Mouse (Mus musculus) adrenal gland, adult 10 weeks (tissue): Measurements from ENCODE around the gene Olfr57. TPM values are rescaled to one million over a fixed set of nuclear protein-coding genes. Genes with fewer than 3 reads are reported as not detected.

Experiments
- polyA plus RNA-seq: library from polyadenylated mRNA; stranded (reverse); fragments of 350-450 nt; fragmentation: Illumina TruSeq; extraction: RNeasy Lipid Tissue Mini Kit (QIAGEN cat#74804); gene quantifications from one replicate; pipeline ENCODE4 v1.2.3, GENCODE M21; 2014; ENCODE audit warnings: low read depth, low replicate concordance

The Olfr57 gene
- not detected for polyA plus RNA-seq

GRCm38 (mm10) chr10:79028441-79028840 is at the start of gene Olfr57:
Gene Olfr57, plus strand, starts transcription at chr10:79028741.

GRCm38 (mm10) chr10:78980750-78981149 is 47.8 kb upstream of the Olfr57 start, which contains the start of gene Olfr1352:
Gene Olfr1352, plus strand, starts transcription at chr10:78981050.

GRCm38 (mm10) chr10:79012172-79012571 is 16.4 kb upstream of the Olfr57 start, which contains the start of gene Olfr1351:
Gene Olfr1351, plus strand, starts transcription at chr10:79012472.

Other genes with a start within 250 kb of the Olfr57 start
- not detected for gene Slc1a6, start 248.2 kb upstream of the Olfr57 start, polyA plus RNA-seq
- not detected for gene Olfr1356, start 176.6 kb upstream of the Olfr57 start, polyA plus RNA-seq
- gene Olfr1355, start 153.2 kb upstream of the Olfr57 start, polyA plus RNA-seq: not detected
- not detected for gene Olfr1354, start 115.6 kb upstream of the Olfr57 start, polyA plus RNA-seq
- not detected for gene Olfr8, start 78.1 kb upstream of the Olfr57 start, polyA plus RNA-seq
- gene Olfr1353, start 65.4 kb upstream of the Olfr57 start, polyA plus RNA-seq: not detected
- not detected for gene Olfr1352, start 47.7 kb upstream of the Olfr57 start, polyA plus RNA-seq
- not detected for gene Olfr1351, start 16.3 kb upstream of the Olfr57 start, polyA plus RNA-seq
- gene 2610008E11Rik, start 68.9 kb downstream of the Olfr57 start, polyA plus RNA-seq: 64.9 TPM
- not detected for gene Vmn2r80, start 120.0 kb downstream of the Olfr57 start, polyA plus RNA-seq
- not detected for gene Vmn2r81, start 219.0 kb downstream of the Olfr57 start, polyA plus RNA-seq